9 mouse cellular contexts compared by ENCODE assay signal in genomic region chr4:149415651-149416169, GRCm38 (mm10). TPM values are rescaled to one million over a fixed set of nuclear protein-coding genes. Genes with fewer than 3 reads are reported as not detected.
DNase-seq lines count a peak whose midpoint lies in the region; ATAC-seq and TF ChIP-seq lines count a peak whose summit lies in the region.
"Had no signal": no experiment of that assay in that cellular context is flagged by ENCODE, and none has a peak within 500 bp of the region (broad histone marks: within the 10 kb centered on the region; RNA-seq: fewer than 3 reads in every experiment).

No protein-coding gene starts in this region.

- peaks cover 27% of the 10 kb centered on the region for H3K36me3 ChIP-seq in heart, embryonic 13.5 days
- peaks cover 8% of the 10 kb centered on the region; the same call in 1 of the 2 replicates for H3K36me3 ChIP-seq in embryonic facial prominence, embryonic 14.5 days (ENCODE audit: control insufficient read depth, insufficient read depth, low read length)
- H3K36me3 ChIP-seq in kidney, adult 2 months (ENCODE audit: control insufficient read depth, insufficient read depth, low read length) = no peaks in the 10 kb centered on the region; the same call in 1 of the 2 replicates
- no peaks in the 10 kb centered on the region for H3K36me3 ChIP-seq in myocyte (ENCODE audit: control insufficient read depth, insufficient read depth)

- H3K79me2 ChIP-seq in myocyte (ENCODE audit: control insufficient read depth, insufficient read depth) = peaks cover 100% of the 10 kb centered on the region

- no peak for DNase-seq in heart, adult 8-10 months (ENCODE audit: low spot score)
- DNase-seq in embryonic facial prominence, embryonic 14.5 days (ENCODE audit: low spot score) = peak; percentile 77
- peak; percentile 90 for DNase-seq in kidney, adult 2 months
- no peak for DNase-seq in layer of hippocampus, postnatal 25 days (ENCODE audit: extremely low spot score in 1 of 2, low spot score in 1 of 2)
- DNase-seq in adrenal gland, postnatal 10 days = no peak

- H3K9ac ChIP-seq in heart, embryonic 13.5 days = peak overlapping the region; percentile 33; the same call in 1 of the 2 replicates
- no peak overlapping the region for H3K9ac ChIP-seq in embryonic facial prominence, embryonic 14.5 days (ENCODE audit: low read depth, low read length)

- H3ac ChIP-seq in myocyte (ENCODE audit: control insufficient read depth, insufficient read length) = no peak overlapping the region

- H3K4me1 ChIP-seq in heart, embryonic 13.5 days = peaks cover 62% of the 10 kb centered on the region
- peaks cover 21% of the 10 kb centered on the region for H3K4me1 ChIP-seq in embryonic facial prominence, embryonic 14.5 days (ENCODE audit: control insufficient read depth, insufficient read depth, low read length)
- H3K4me1 ChIP-seq in kidney, adult 2 months (ENCODE audit: control insufficient read depth, insufficient read depth, low read length) = peaks cover 36% of the 10 kb centered on the region

- no peak for ATAC-seq in heart, embryonic 13.5 days (ENCODE audit: extremely low read depth, insufficient number of reproducible peaks, low FRiP score, low TSS enrichment)
- peak; percentile 68 for ATAC-seq in embryonic facial prominence, embryonic 14.5 days (ENCODE audit: low read depth)
- ATAC-seq in erythroid progenitor cell, adult 5-6 weeks (replicated peaks; ENCODE audit: low FRiP score, poor library complexity, severe bottlenecking) = no peak

- WGBS in heart, embryonic 13.5 days = 45% methylated on average over 13 of the region's 13 CpGs
- WGBS in embryonic facial prominence, embryonic 14.5 days = 21% methylated on average over 13 of the region's 13 CpGs
- WGBS in kidney, adult 2 months = 4% methylated on average over 13 of the region's 13 CpGs

- H3K4me2 ChIP-seq in heart, embryonic 13.5 days = 0 out of 2 replicates have a peak overlapping the region, but pooled peaks have one; percentile 5
- peak overlapping the region; percentile 13; the same call in 1 of the 2 replicates for H3K4me2 ChIP-seq in embryonic facial prominence, embryonic 14.5 days (ENCODE audit: low read depth, low read length)
- peak overlapping the region; percentile 26 for H3K4me2 ChIP-seq in myocyte (ENCODE audit: low read depth)

- no peak overlapping the region for H3K4me3 ChIP-seq in heart, embryonic 13.5 days
- no peak overlapping the region for H3K4me3 ChIP-seq in embryonic facial prominence, embryonic 14.5 days (ENCODE audit: low read depth, low read length)
- H3K4me3 ChIP-seq in kidney, adult 2 months (ENCODE audit: insufficient read depth, low read depth, low read length) = no peak overlapping the region
- no peak overlapping the region for H3K4me3 ChIP-seq in myocyte

- no peaks in the 10 kb centered on the region for H3K27me3 ChIP-seq in heart, embryonic 13.5 days (replicated peaks)
- no peaks in the 10 kb centered on the region for H3K27me3 ChIP-seq in embryonic facial prominence, embryonic 14.5 days (replicated peaks; ENCODE audit: control insufficient read depth, insufficient read depth, low read length)
- H3K27me3 ChIP-seq in kidney, adult 2 months (replicated peaks; ENCODE audit: control insufficient read depth, insufficient read depth, low read length) = no peaks in the 10 kb centered on the region
- H3K27me3 ChIP-seq in myocyte (ENCODE audit: control insufficient read depth, insufficient read depth, insufficient read length) = no peaks in the 10 kb centered on the region

- TF ChIP-seq CTCF in kidney, adult 2 months (conservative IDR thresholded peaks at IDR 0.05; ENCODE audit: insufficient read depth, insufficient read length, low read depth, low read length) = no peak

- peak overlapping the region; percentile 57 for H3K27ac ChIP-seq in heart, embryonic 13.5 days (replicated peaks)
- H3K27ac ChIP-seq in embryonic facial prominence, embryonic 14.5 days (replicated peaks; ENCODE audit: low read depth, low read length) = peak overlapping the region; percentile 67; the same call in 1 of the 2 replicates
- H3K27ac ChIP-seq in kidney, adult 2 months (ENCODE audit: insufficient read depth, low read depth, low read length) = peak overlapping the region; percentile 57

- no peaks in the 10 kb centered on the region for H3K9me3 ChIP-seq in heart, embryonic 13.5 days
- no peaks in the 10 kb centered on the region for H3K9me3 ChIP-seq in embryonic facial prominence, embryonic 14.5 days (ENCODE audit: control insufficient read depth, low read length)

- no peak for TF ChIP-seq POLR2A in kidney, adult 2 months (IDR thresholded peaks at IDR 0.05; ENCODE audit: low read depth, low read length)
- no peak for TF ChIP-seq POLR2A in myocyte (IDR thresholded peaks at IDR 0.05; ENCODE audit: insufficient read length, low read depth)

TF ChIP-seq in myocyte, 11 proteins besides CTCF, POLR2A, EP300 and RAD21:
- TF ChIP-seq MYOD1 (IDR thresholded peaks at IDR 0.05; ENCODE audit: control insufficient read depth in 1 of 3, insufficient read length in 2 of 3, low read depth in 2 of 3) = peak in 2 of 3 experiments; percentile 40 to 77
- TF ChIP-seq MAX (IDR thresholded peaks at IDR 0.05; ENCODE audit: low read depth) = no peak
- no peak for TF ChIP-seq USF1 (IDR thresholded peaks at IDR 0.05; ENCODE audit: low read depth)
- TF ChIP-seq MYOG (IDR thresholded peaks at IDR 0.05; ENCODE audit: control insufficient read depth in 1 of 3, insufficient read depth in 1 of 3, insufficient read length in 2 of 3, low read depth in 2 of 3) = peak in 2 of 3 experiments; percentile 61 to 83

RNA-seq across cellular contexts. Expression of gene Ube4b, which starts 10.8 kb away (rescaled TPM):
- 29.9 and 32.3 TPM in 2 replicates for polyA plus RNA-seq in heart, embryonic 13.5 days (2015; fragmentation: Nextera tagmentation; extraction: Ambion mirVana)
- 10 to 100 TPM; 40.6 to 46.8 (median 42.6) TPM for total RNA-seq in heart, adult 8-10 months (2022)
- polyA plus RNA-seq in embryonic facial prominence, embryonic 14.5 days (2014; fragmentation: Nextera tagmentation; extraction: Ambion mirVana) = 42.2 and 43.7 TPM in 2 replicates
- polyA plus RNA-seq in kidney, adult 2 months (2012; rRNA removed) = 49.5 and 56.5 TPM in 2 replicates
- polyA plus RNA-seq in myocyte (2012; fragmentation: generic; extraction: Trizol) = 57.4 TPM
- 100 to 1,000 TPM in 1 of 2 experiments, 10 to 100 TPM in 1; 92.8 to 113 TPM for total RNA-seq in layer of hippocampus, postnatal 25 days (2021)
- total RNA-seq in adrenal gland, postnatal 10 days (2021) = 10 to 100 TPM; 73.0 to 80.0 TPM
- 26.4 and 29.2 TPM in 2 replicates for total RNA-seq in erythroid progenitor cell, adult 5-6 weeks (2015; ENCODE audit: low replicate concordance)
- total RNA-seq in erythroid progenitor cell, adult 5-6 weeks (2017; ENCODE audit: low replicate concordance) = 17.5 and 21.9 TPM in 2 replicates

RNA-seq across cellular contexts. Expression of gene Rbp7, which starts 39.1 kb away (rescaled TPM):
- polyA plus RNA-seq in heart, embryonic 13.5 days (2015; fragmentation: Nextera tagmentation; extraction: Ambion mirVana) = 3.6 and 3.9 TPM in 2 replicates
- 10 to 100 TPM; 41.4 to 66.1 (median 52.8) TPM for total RNA-seq in heart, adult 8-10 months (2022)
- polyA plus RNA-seq in embryonic facial prominence, embryonic 14.5 days (2014; fragmentation: Nextera tagmentation; extraction: Ambion mirVana) = 1.2 and 2.5 TPM in 2 replicates
- polyA plus RNA-seq in kidney, adult 2 months (2012; rRNA removed) = 2.0 and 2.9 TPM in 2 replicates
- polyA plus RNA-seq in myocyte (2012; fragmentation: generic; extraction: Trizol) = not detected
- total RNA-seq in layer of hippocampus, postnatal 25 days (2021) = not detected
- total RNA-seq in adrenal gland, postnatal 10 days (2021) = 100 to 1,000 TPM in 1 of 2 experiments, 10 to 100 TPM in 1; 56.2 to 118 TPM
- not detected in 2 replicates for total RNA-seq in erythroid progenitor cell, adult 5-6 weeks (2015; ENCODE audit: low replicate concordance)
- total RNA-seq in erythroid progenitor cell, adult 5-6 weeks (2017; ENCODE audit: low replicate concordance) = not detected in 2 replicates
- total RNA-seq: neutrophil, adult 5-6 weeks had no signal

Comparison
In these comparisons a context has a peak if more than half of its experiments do, and no peak if none do; other contexts are left out.
1. DNase-seq: peak in embryonic facial prominence, embryonic 14.5 days (single experiment) and kidney, adult 2 months (single experiment); none in heart, adult 8-10 months (single experiment), layer of hippocampus, postnatal 25 days (0 of 2) and adrenal gland, postnatal 10 days (single experiment).
2. RNA of gene Rbp7, which starts 39.1 kb away (total RNA-seq): 56.2 to 118 TPM in adrenal gland, postnatal 10 days and 41.4 to 66.1 TPM in heart, adult 8-10 months; not detected in layer of hippocampus, postnatal 25 days and not detected in erythroid progenitor cell, adult 5-6 weeks; every median in the first group is over 10 times any median in the second.
3. Peak in every context shown above with its lines, with median percentiles within 50 percentile points of each other: H3K27ac ChIP-seq and H3K4me2 ChIP-seq.